Mouse (Mus musculus): ENCODE data around the gene Tmem106a.
A peak's percentile ranks its signal among the peaks of the same experiment; 100 is the strongest.
"Not testable (repeated sequence)": the region's sequence is repeated elsewhere in the genome, so short reads cannot be mapped to it uniquely, and the experiment has no call there.

Tmem106a gene

DNA sequence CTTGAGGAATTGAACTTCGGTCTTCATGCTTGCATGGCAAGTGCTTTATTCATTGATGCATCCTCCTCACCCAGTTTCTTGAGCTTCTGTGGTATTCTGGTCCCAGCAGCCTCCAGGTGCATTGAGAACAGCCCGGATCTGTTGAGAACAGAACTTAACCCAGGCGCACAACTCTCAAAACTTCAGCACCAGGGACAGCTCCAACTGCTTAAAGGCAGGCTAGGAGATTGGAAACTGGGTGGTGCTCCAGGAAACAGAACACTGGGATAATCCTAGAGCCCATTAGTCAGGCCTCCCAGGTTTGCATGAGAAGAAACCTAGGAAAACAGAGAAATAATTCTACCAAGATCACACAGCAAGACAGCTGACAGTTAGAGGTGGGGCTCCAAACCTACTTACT is 20.4 kb downstream of the Tmem106a start:
- peak; percentile 79 for DNase-seq

GRCm38 (mm10) chr11:101604116-101604515 is 22.1 kb downstream of the Tmem106a start:
- DNase-seq: no peak

- DNase-seq: peak; percentile 86
Observed at GRCm38 (mm10) chr11:101604531-101605453, 22.8 kb downstream of the Tmem106a start.

DNA sequence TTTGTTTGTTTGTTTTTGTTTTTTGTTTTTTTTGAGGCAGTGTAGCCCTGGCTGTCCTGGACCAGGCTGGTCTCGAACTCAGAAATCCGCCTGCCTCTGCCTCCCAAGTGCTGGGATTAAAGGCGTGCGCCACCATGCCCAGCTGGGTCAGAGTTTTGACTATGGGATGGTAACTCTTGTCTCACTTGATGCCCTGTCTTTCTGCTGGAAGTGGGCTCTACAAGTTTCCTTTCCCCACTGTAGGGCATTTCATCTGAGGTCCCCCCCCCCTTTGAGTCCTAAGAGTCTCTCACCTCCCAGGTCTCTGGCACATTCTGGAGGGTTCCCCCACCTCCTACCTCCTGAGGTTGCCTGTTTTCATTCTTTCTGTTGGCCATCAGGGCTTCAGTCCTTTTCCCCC is 25.1 kb downstream of the Tmem106a start:
- DNase-seq: not testable (repeated sequence)

- DNase-seq: no peak
Observed at GRCm38 (mm10) chr11:101610445-101610844, 28.4 kb downstream of the Tmem106a start.

DNA sequence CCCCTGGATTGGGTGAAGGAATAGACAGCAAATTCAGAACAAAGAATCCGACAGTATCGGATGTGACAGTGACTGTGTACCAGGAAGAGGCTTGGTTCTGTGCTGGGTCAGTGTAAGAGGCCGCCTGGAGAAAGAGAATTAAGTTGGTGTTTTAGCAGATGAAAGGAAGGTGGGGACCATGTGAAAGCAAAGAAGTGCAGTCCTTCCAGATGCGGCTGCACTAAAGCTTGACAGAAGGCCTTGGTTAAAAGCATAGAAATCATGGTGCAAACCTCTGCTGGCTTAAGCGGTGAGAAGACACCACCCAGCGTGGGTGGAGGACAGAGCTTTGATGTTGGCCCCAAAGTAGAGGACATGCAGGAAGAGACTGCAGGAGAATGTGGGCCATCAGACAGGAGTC is 31.6 kb downstream of the Tmem106a start:
- DNase-seq: no peak

GRCm38 (mm10) chr11:101614116-101614515 is 32.1 kb downstream of the Tmem106a start:
- DNase-seq: no peak

DNA sequence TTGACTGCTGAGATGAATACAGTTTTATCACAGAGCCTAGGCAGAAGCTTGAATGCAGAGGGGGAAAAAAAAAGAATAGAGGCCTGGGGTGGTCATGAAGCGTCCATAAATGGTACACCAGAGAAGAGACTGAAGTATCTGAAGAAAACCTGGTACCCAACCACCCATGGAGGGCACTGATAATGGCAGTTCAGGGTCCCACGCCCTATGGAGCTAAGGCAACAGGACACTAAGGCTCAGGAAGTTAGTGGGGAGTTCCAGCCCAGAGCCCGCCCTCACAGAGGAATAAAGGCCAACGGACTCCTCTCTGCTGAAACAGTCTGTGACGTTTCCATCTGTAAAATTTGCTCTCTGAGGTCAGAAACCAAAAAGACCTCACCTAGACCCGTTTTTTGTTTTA is 33.3 kb downstream of the Tmem106a start:
- no peak for DNase-seq

DNA sequence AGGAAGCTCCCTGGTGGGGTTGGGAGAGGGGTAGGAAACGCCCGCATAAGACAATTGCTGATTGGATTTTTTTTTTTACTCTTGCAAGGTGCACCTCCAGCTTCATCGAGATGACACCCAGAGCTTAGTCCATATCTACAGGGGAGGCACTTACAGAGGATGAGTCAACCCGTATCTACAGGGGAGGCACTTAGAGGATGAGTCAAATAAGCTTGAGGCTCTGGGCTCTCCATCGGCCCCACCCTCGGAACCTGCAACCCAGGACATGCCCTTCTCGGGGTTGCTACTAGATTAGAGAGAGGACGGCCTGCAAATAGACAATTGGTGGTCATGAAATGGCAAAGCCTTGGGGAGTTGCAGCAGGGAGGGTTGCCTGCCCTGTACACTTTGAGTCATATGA is 34.1 kb downstream of the Tmem106a start:
- DNase-seq: no peak

DNA sequence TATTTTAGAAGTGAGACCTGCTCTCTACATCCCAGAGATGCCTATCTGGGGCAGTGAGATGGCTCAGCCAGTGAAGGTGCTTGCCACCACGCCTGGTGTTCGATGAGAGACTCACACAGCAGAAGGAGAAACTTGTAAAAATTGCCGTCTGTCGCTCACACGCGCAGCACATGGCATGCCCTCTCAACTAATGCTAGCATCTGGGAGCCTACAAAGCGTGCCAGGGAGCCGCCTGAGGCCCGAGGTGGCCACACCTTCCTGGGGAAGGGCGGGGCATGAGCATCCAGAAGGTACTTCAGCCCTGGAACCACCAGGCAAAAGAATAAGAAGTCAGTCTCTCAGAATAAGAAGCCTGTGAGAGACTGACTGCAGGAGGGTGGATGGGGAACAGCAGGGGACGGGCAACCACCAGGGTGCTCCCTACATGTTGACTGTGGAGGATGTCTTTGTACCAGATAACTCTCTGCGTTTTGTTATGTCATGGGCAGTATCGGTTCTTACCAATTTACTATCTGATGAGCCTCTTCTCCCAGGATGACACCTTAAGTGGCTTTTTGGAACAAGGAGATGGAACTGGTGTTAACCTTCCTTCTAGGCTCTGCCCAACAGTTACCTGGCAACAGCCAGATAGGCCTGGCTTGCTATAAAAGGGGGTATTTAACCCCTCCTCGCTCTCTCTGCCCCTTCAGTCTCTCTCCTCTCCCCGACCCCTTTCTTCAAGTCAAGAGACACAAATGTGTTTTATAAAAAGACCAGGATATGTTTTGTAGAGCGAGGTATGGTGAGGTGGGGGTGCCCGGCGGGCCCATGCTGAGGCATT is 35.1 kb downstream of the Tmem106a start:
- DNase-seq: no peak

- peak; percentile 69 for DNase-seq
Observed at GRCm38 (mm10) chr11:101617849-101618248, 35.8 kb downstream of the Tmem106a start.

DNA sequence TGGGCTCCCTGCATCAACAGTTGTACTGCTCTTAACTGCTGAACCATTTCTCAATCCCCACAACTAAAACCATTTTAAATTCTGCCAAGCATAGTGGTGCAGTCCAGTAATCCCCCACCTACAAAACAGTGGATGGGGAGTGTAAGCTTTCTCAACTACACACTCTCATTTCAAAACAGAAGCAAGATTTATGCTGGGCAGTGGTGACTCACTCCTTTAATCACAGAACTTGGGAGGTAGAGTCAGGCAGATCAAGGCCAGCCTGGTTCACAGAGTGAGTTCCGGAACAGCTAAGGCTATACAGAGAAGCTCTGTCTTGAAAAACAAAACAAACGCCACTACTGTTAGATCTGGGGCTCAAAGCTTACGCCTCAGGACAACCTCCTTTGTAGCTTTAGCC is 36.6 kb downstream of the Tmem106a start:
- DNase-seq: no peak

DNA sequence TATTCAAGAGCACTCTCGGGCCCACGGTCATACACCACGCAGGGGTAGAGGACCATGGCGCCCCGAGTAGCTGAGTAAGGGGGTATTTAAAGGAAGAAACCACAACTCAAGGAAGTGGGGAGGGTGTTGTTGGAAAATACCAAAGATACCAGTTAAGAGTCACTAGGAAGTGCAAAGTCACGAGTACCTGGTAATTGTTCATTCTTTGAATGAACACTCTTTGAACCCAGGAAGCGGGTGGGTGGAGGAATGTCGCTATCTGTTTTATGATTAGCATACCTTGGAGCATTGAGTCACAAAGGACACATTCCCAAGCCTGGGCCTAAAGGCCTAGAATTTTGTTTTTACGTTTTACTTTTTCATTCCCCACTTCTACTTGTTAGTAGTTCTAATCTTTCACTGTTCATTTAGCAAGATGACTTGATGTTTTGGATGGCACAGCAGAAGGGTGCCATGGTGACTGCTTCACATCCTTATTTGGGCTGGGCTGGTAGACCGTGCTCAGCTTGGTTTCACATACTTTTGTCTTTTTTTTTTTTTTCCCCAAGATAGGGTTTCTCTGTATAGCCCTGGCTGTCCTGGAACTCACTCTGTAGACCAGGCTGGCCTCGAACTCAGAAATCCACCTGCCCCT is 38.1 kb downstream of the Tmem106a start:
- not testable (repeated sequence) for DNase-seq

- no peak for DNase-seq
Observed at GRCm38 (mm10) chr11:101626649-101626994, 44.6 kb downstream of the Tmem106a start.

- DNase-seq: peak; percentile 89
Observed at GRCm38 (mm10) chr11:101626995-101627856, 45.2 kb downstream of the Tmem106a start, which contains the start of gene Rdm1. Gene Rdm1, plus strand, starts transcription at chr11:101627195.

- DNase-seq: peak; percentile 93
Observed at GRCm38 (mm10) chr11:101627857-101628559, 46.0 kb downstream of the Tmem106a start.

DNA sequence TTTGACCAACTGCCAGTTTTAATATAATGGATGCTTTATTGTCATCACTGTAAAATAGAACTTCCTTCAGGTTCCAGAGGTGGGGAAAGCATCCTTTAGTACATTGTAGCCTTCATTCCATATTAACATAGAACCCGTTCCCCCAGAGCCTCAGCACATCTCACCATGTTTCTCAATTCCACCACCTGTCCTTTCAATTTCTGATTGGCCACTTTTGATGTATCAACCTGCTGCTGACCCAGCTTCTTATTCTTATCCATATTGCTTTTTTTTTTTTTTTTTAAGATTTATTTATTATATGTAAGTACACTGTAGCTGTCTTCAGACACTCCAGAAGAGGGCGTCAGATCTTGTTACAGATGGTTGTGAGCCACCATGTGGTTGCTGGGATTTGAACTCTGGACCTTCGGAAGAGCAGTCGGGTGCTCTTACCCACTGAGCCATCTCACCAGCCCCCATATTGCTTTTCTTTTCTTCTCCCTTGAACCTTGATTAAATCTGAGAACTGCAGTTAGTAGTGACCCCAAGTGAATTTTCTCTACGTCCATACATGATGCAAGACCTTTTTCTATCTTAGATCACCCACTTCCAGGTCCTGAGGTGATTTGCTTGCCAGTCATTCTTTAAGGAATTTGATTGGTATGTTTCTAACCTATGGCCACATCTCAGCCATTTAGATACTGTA is 46.8 kb downstream of the Tmem106a start:
- not testable (repeated sequence) for DNase-seq

- no peak for DNase-seq
Observed at GRCm38 (mm10) chr11:101635660-101636059, 53.6 kb downstream of the Tmem106a start.

- no peak for DNase-seq
Observed at GRCm38 (mm10) chr11:101639761-101640160, 57.7 kb downstream of the Tmem106a start.

DNA sequence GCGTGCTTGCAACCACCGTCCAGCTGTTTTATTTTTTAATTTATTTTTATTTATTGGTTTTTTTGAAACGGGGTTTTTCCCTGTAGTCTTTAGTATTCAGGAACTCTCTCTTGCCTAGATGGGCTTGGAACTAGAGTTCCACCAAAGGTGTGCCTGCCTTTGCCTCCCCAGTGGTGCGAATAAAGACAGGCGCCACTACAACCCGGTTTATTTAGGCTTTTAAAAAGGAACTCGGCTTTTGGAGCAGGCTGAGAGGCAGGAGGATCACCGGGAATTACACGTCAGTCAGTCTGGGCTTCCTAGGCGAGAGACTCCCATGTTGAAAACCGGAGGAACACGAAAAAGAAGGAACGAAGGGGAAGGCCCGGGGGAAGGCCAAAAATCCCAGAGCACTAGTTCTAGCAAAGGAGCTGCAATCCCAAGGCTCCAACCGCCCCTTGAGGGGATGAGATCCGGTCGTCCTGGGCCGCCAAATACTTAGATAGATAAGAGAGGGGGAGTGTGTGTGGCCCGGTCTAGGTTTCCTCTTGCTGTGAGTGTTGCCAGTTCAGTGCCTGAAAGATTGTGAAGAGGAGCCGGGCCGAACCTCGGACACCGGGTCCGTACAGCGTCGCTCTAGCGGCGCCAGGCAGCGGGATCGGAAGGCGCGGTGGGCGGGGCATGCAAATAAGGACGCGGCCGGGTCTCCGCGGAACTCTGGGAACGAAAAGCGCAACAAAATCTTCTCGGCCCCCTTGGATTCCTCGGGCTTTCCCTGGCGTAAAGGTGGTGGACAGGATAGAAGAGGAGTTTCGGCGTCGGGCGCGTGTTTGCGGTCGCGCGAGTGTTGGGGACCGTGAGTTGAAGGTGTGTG is 59.0 kb downstream of the Tmem106a start:
- peak; percentile 84 for DNase-seq

Data from lung, postnatal 10 days (tissue).